In genomic region chr13:119179157-119179920, GRCm38 (mm10) we compare ENCODE assay signal across 24 mouse cellular contexts.
DNase-seq lines count a peak whose midpoint lies in the region; ATAC-seq and TF ChIP-seq lines count a peak whose summit lies in the region.
"Had no signal": no experiment of that assay in that cellular context is flagged by ENCODE, and none has a peak within 500 bp of the region (broad histone marks: within the 10 kb centered on the region; RNA-seq: fewer than 3 reads in every experiment).

No protein-coding gene starts in this region.

- H3K9me3 ChIP-seq in heart, embryonic 11.5 days (replicated peaks; ENCODE audit: control insufficient read depth, low read length): no peaks in the 10 kb centered on the region
- H3K9me3 ChIP-seq in kidney, embryonic 16.5 days (ENCODE audit: low read length): no peaks in the 10 kb centered on the region
- H3K9me3 ChIP-seq in lung, embryonic 15.5 days: no peaks in the 10 kb centered on the region
- H3K9me3 ChIP-seq in CH12.LX (replicated peaks; ENCODE audit: low read length): no peaks in the 10 kb centered on the region
- H3K9me3 ChIP-seq: forebrain, embryonic 10.5 days; forebrain, embryonic 13.5 days; heart, embryonic 13.5 days had no signal

- H3K27ac ChIP-seq in heart, embryonic 11.5 days (ENCODE audit: low read depth, low read length): no peak overlapping the region
- H3K27ac ChIP-seq in kidney, embryonic 16.5 days (ENCODE audit: low read length): no peak overlapping the region
- H3K27ac ChIP-seq in lung, embryonic 15.5 days: 0 out of 2 replicates have a peak overlapping the region, but pooled peaks have one; percentile 57
- H3K27ac ChIP-seq in CH12.LX (ENCODE audit: insufficient read depth, low read depth): no peak overlapping the region
- H3K27ac ChIP-seq: forebrain, embryonic 10.5 days; forebrain, embryonic 13.5 days; gastrocnemius, adult 2 months; heart, embryonic 13.5 days; hindbrain, embryonic 14.5 days had no signal

- no peaks in the 10 kb centered on the region for H3K79me2 ChIP-seq in CH12.LX (replicated peaks; ENCODE audit: control insufficient read depth, extremely low read depth, insufficient read depth, poor library complexity, severe bottlenecking)

- H3K9ac ChIP-seq in heart, embryonic 11.5 days (ENCODE audit: low read depth, low read length): no peak overlapping the region
- no peak overlapping the region for H3K9ac ChIP-seq in kidney, embryonic 16.5 days (replicated peaks; ENCODE audit: low read length)
- no peak overlapping the region for H3K9ac ChIP-seq in lung, embryonic 15.5 days
- no peak overlapping the region for H3K9ac ChIP-seq in CH12.LX (ENCODE audit: insufficient read depth, low read depth)
- H3K9ac ChIP-seq: forebrain, embryonic 13.5 days; heart, embryonic 13.5 days; hindbrain, embryonic 14.5 days had no signal

- in situ Hi-C loops in CH12.LX (cut with MboI; ENCODE audit: low pct_ligation_motif_present, low pct_unique_long_range_greater_than_20kb, low sequenced_read_pairs): no loop called here

- dilution Hi-C loops in CH12.LX (cut with MboI; ENCODE audit: extremely low pct_ligation_motif_present, extremely low pct_unique_long_range_greater_than_20kb, low sequenced_read_pairs): no loop called here

- no peak overlapping the region for H3K4me3 ChIP-seq in heart, embryonic 11.5 days (ENCODE audit: low read depth, low read length)
- no peak overlapping the region for H3K4me3 ChIP-seq in kidney, embryonic 16.5 days (ENCODE audit: low read length)
- no peak overlapping the region for H3K4me3 ChIP-seq in lung, embryonic 15.5 days
- H3K4me3 ChIP-seq in CH12.LX (replicated peaks in 1 of 3; ENCODE audit: low read depth in 2 of 3, low read length in 2 of 3, poor library complexity in 1 of 3): no peak overlapping the region
- H3K4me3 ChIP-seq: forebrain, embryonic 10.5 days; forebrain, embryonic 13.5 days; gastrocnemius, adult 2 months; heart, embryonic 13.5 days had no signal

- no peaks in the 10 kb centered on the region for H3K27me3 ChIP-seq in heart, embryonic 11.5 days (ENCODE audit: control insufficient read depth, insufficient read depth, low read length)
- no peaks in the 10 kb centered on the region for H3K27me3 ChIP-seq in kidney, embryonic 16.5 days (ENCODE audit: insufficient read depth, low read length)
- no peaks in the 10 kb centered on the region for H3K27me3 ChIP-seq in lung, embryonic 15.5 days
- no peaks in the 10 kb centered on the region for H3K27me3 ChIP-seq in CH12.LX (replicated peaks)
- H3K27me3 ChIP-seq: forebrain, embryonic 13.5 days; heart, embryonic 13.5 days; Patski had no signal

- no peak for TF ChIP-seq RAD21 in CH12.LX (IDR thresholded peaks at IDR 0.05; ENCODE audit: low read depth, low read length)

- H3K36me3 ChIP-seq in heart, embryonic 11.5 days (ENCODE audit: control insufficient read depth, insufficient read depth, low read length): no peaks in the 10 kb centered on the region
- no peaks in the 10 kb centered on the region for H3K36me3 ChIP-seq in kidney, embryonic 16.5 days (ENCODE audit: insufficient read depth, low read length)
- no peaks in the 10 kb centered on the region for H3K36me3 ChIP-seq in lung, embryonic 15.5 days
- H3K36me3 ChIP-seq in CH12.LX (replicated peaks in 1 of 2; ENCODE audit: control insufficient read depth in 1 of 2, insufficient read depth in 1 of 2, low read length in 1 of 2): no peaks in the 10 kb centered on the region
- H3K36me3 ChIP-seq: forebrain, embryonic 10.5 days; G1E; heart, embryonic 13.5 days had no signal

- TF ChIP-seq EP300 in CH12.LX (IDR thresholded peaks at IDR 0.05; ENCODE audit: low read length): no peak

- no peak overlapping the region for H3K4me2 ChIP-seq in heart, embryonic 11.5 days
- no peak overlapping the region for H3K4me2 ChIP-seq in kidney, embryonic 16.5 days (replicated peaks; ENCODE audit: low read depth, low read length)
- H3K4me2 ChIP-seq in lung, embryonic 15.5 days: no peak overlapping the region
- no peak overlapping the region for H3K4me2 ChIP-seq in CH12.LX (ENCODE audit: insufficient read depth, low read depth, poor library complexity, severe bottlenecking)
- H3K4me2 ChIP-seq: forebrain, embryonic 13.5 days; heart, embryonic 13.5 days; hindbrain, embryonic 14.5 days had no signal

- no peak for ATAC-seq in heart, embryonic 11.5 days (replicated peaks; ENCODE audit: insufficient number of reproducible peaks, low FRiP score, low TSS enrichment)
- ATAC-seq in kidney, embryonic 16.5 days (ENCODE audit: low FRiP score, low TSS enrichment): peak; percentile 73; the same call in 1 of the 2 replicates
- ATAC-seq in lung, embryonic 15.5 days (ENCODE audit: borderline replicate concordance, extremely low read depth, low FRiP score, low TSS enrichment): no peak
- ATAC-seq: forebrain, embryonic 13.5 days; forebrain, embryonic 16.5 days; Patski had no signal

- no peak for TF ChIP-seq CTCF in CH12.LX (conservative IDR thresholded peaks at IDR 0.05 in 1 of 2, IDR thresholded peaks at IDR 0.05 in 1 of 2; ENCODE audit: low read depth in 2 of 2, low read length in 2 of 2)

- TF ChIP-seq POLR2A in CH12.LX (IDR thresholded peaks at IDR 0.05; ENCODE audit: low read depth, low read length): no peak

- no peaks in the 10 kb centered on the region for H3K4me1 ChIP-seq in heart, embryonic 11.5 days (ENCODE audit: control insufficient read depth, insufficient read depth, low read length)
- no peaks in the 10 kb centered on the region for H3K4me1 ChIP-seq in kidney, embryonic 16.5 days (ENCODE audit: insufficient read depth, low read length)
- 0 out of 2 replicates have a peak, but pooled peaks cover 4% of the 10 kb centered on the region for H3K4me1 ChIP-seq in lung, embryonic 15.5 days
- H3K4me1 ChIP-seq in CH12.LX (ENCODE audit: control insufficient read depth in 1 of 2, insufficient read depth in 2 of 2): no peaks in the 10 kb centered on the region
- H3K4me1 ChIP-seq: forebrain, embryonic 10.5 days; forebrain, embryonic 13.5 days had no signal

- DNase-seq in heart, adult 11 months: peak; percentile 61
- DNase-seq in kidney, adult 18-20 months: no peak
- no peak for DNase-seq in lung, postnatal 36 days
- no peak for DNase-seq in CH12.LX (ENCODE audit: extremely low read depth)
- DNase-seq: adrenal gland, postnatal 10 days; adrenal gland, postnatal 36 days; cerebellum, adult 18-20 months; cerebellum, adult 9-10 months; cerebellum, postnatal 14 days; gastrocnemius, adult 2 months; gastrocnemius, postnatal 14 days; heart, adult 18-20 months; heart, postnatal 14 days; heart, postnatal 4 days had no signal

- WGBS in heart, embryonic 11.5 days (ENCODE audit: insufficient replicate concordance): 49% methylated on average over 1 of the region's 1 CpGs
- WGBS in kidney, embryonic 16.5 days: 8% methylated on average over 1 of the region's 1 CpGs
- WGBS in lung, embryonic 15.5 days: 34% methylated on average over 1 of the region's 1 CpGs

TF ChIP-seq in CH12.LX, 34 proteins besides CTCF, POLR2A, EP300 and RAD21:
- no peak for TF ChIP-seq JUND (conservative IDR thresholded peaks at IDR 0.05; ENCODE audit: low read depth, low read length)
- peak; percentile 16; the same call in 1 of the 2 replicates for TF ChIP-seq ZKSCAN1 (IDR thresholded peaks at IDR 0.05; ENCODE audit: borderline replicate concordance, low read depth, low read length)
